Comparison of ENCODE assay signal across 9 mouse cellular contexts in genomic region chr16:32635314-32635713, GRCm38 (mm10). TPM values are rescaled to one million over a fixed set of nuclear protein-coding genes. Genes with fewer than 3 reads are reported as not detected.
DNase-seq lines count a peak whose midpoint lies in the region; ATAC-seq and TF ChIP-seq lines count a peak whose summit lies in the region.
"Had no signal": no experiment of that assay in that cellular context is flagged by ENCODE, and none has a peak within 500 bp of the region (broad histone marks: within the 10 kb centered on the region; RNA-seq: fewer than 3 reads in every experiment).

No protein-coding gene starts in this region.

- no peak overlapping the region for H3K4me3 ChIP-seq in embryonic facial prominence, embryonic 14.5 days (ENCODE audit: low read depth, low read length)
- H3K4me3 ChIP-seq in embryonic facial prominence, embryonic 10.5 days, result no peak overlapping the region
- H3K4me3 ChIP-seq in kidney, postnatal 0 days (replicated peaks; ENCODE audit: low read depth, low read length), result no peak overlapping the region
- H3K4me3 ChIP-seq in kidney, embryonic 14.5 days (ENCODE audit: low read length), result no peak overlapping the region
- no peak overlapping the region for H3K4me3 ChIP-seq in midbrain, postnatal 0 days (ENCODE audit: low read depth, low read length)
- H3K4me3 ChIP-seq in midbrain, embryonic 11.5 days (ENCODE audit: low read depth, low read length), result no peak overlapping the region
- H3K4me3 ChIP-seq in liver, postnatal 0 days (ENCODE audit: low read depth, low read length), result no peak overlapping the region

- H3K4me1 ChIP-seq in embryonic facial prominence, embryonic 14.5 days (ENCODE audit: control insufficient read depth, insufficient read depth, low read length), result no peaks in the 10 kb centered on the region
- peaks cover 5% of the 10 kb centered on the region for H3K4me1 ChIP-seq in embryonic facial prominence, embryonic 10.5 days
- no peaks in the 10 kb centered on the region for H3K4me1 ChIP-seq in kidney, postnatal 0 days (replicated peaks; ENCODE audit: insufficient read depth, low read length)
- no peaks in the 10 kb centered on the region for H3K4me1 ChIP-seq in kidney, embryonic 14.5 days (ENCODE audit: control insufficient read depth, insufficient read depth, low read length)
- no peaks in the 10 kb centered on the region for H3K4me1 ChIP-seq in midbrain, postnatal 0 days (ENCODE audit: insufficient read depth, low read length)
- 0 out of 2 replicates have a peak, but pooled peaks cover 3% of the 10 kb centered on the region for H3K4me1 ChIP-seq in midbrain, embryonic 11.5 days (ENCODE audit: control insufficient read depth, insufficient read depth, low read length)
- no peaks in the 10 kb centered on the region for H3K4me1 ChIP-seq in liver, postnatal 0 days (ENCODE audit: insufficient read depth)

- H3K9ac ChIP-seq in embryonic facial prominence, embryonic 14.5 days (ENCODE audit: low read depth, low read length), result no peak overlapping the region
- H3K9ac ChIP-seq in kidney, postnatal 0 days (ENCODE audit: low read depth, low read length), result no peak overlapping the region
- no peak overlapping the region for H3K9ac ChIP-seq in kidney, embryonic 14.5 days (ENCODE audit: low read depth, low read length)
- no peak overlapping the region for H3K9ac ChIP-seq in midbrain, postnatal 0 days (replicated peaks; ENCODE audit: low read length, poor library complexity, severe bottlenecking)
- no peak overlapping the region for H3K9ac ChIP-seq in midbrain, embryonic 11.5 days (ENCODE audit: low read length)
- H3K9ac ChIP-seq in liver, postnatal 0 days (replicated peaks), result no peak overlapping the region

- peak; percentile 59 for DNase-seq in embryonic facial prominence, embryonic 14.5 days (ENCODE audit: low spot score)
- DNase-seq in embryonic facial prominence, embryonic 10.5 days (ENCODE audit: low spot score), result no peak
- no peak for DNase-seq in kidney, postnatal 0 days (ENCODE audit: low spot score)
- DNase-seq in midbrain, postnatal 0 days (ENCODE audit: low spot score), result peak; percentile 49
- DNase-seq in midbrain, embryonic 11.5 days (ENCODE audit: low spot score, missing footprints), result no peak
- peak; percentile 33 for DNase-seq in liver, postnatal 0 days
- DNase-seq in gastrocnemius, postnatal 14 days, result no peak
- DNase-seq: B cell, adult 2 months had no signal

- no peaks in the 10 kb centered on the region for H3K9me3 ChIP-seq in embryonic facial prominence, embryonic 14.5 days (ENCODE audit: control insufficient read depth, low read length)
- H3K9me3 ChIP-seq in embryonic facial prominence, embryonic 10.5 days, result no peaks in the 10 kb centered on the region
- no peaks in the 10 kb centered on the region for H3K9me3 ChIP-seq in kidney, postnatal 0 days (replicated peaks; ENCODE audit: low read length)
- no peaks in the 10 kb centered on the region for H3K9me3 ChIP-seq in kidney, embryonic 14.5 days (ENCODE audit: control insufficient read depth, low read length)
- H3K9me3 ChIP-seq in midbrain, postnatal 0 days (ENCODE audit: low read length), result no peaks in the 10 kb centered on the region
- no peaks in the 10 kb centered on the region for H3K9me3 ChIP-seq in midbrain, embryonic 11.5 days (ENCODE audit: control insufficient read depth, low read length)
- no peaks in the 10 kb centered on the region for H3K9me3 ChIP-seq in liver, postnatal 0 days (ENCODE audit: low read length)

- peak; percentile 52 for TF ChIP-seq CTCF in kidney, postnatal 0 days (IDR thresholded peaks at IDR 0.05; ENCODE audit: low read depth)
- peak; percentile 47 for TF ChIP-seq CTCF in midbrain, postnatal 0 days (IDR thresholded peaks at IDR 0.05)
- TF ChIP-seq CTCF in liver, postnatal 0 days (IDR thresholded peaks at IDR 0.05; ENCODE audit: low read depth), result peak; percentile 59

- peak; percentile 55; the same call in 1 of the 2 replicates for ATAC-seq in embryonic facial prominence, embryonic 14.5 days (ENCODE audit: low read depth)
- ATAC-seq in kidney, postnatal 0 days (replicated peaks; ENCODE audit: low FRiP score, low read depth), result peak; percentile 49; the same call in 1 of the 2 replicates
- no peak for ATAC-seq in kidney, embryonic 14.5 days (ENCODE audit: low FRiP score, low TSS enrichment)
- peak; percentile 34; the same call in 1 of the 2 replicates for ATAC-seq in midbrain, postnatal 0 days (ENCODE audit: low FRiP score)
- no peak for ATAC-seq in midbrain, embryonic 11.5 days (ENCODE audit: low FRiP score)
- ATAC-seq in liver, postnatal 0 days, result 0 out of 2 replicates have a peak, but pooled peaks have one; percentile 12

- no peaks in the 10 kb centered on the region for H3K27me3 ChIP-seq in embryonic facial prominence, embryonic 14.5 days (replicated peaks; ENCODE audit: control insufficient read depth, insufficient read depth, low read length)
- H3K27me3 ChIP-seq in embryonic facial prominence, embryonic 10.5 days (replicated peaks; ENCODE audit: low read depth, poor library complexity, severe bottlenecking), result no peaks in the 10 kb centered on the region
- no peaks in the 10 kb centered on the region for H3K27me3 ChIP-seq in kidney, postnatal 0 days (ENCODE audit: insufficient read depth, low read length)
- H3K27me3 ChIP-seq in kidney, embryonic 14.5 days (ENCODE audit: control insufficient read depth, insufficient read depth, low read length), result no peaks in the 10 kb centered on the region
- H3K27me3 ChIP-seq in midbrain, postnatal 0 days (ENCODE audit: insufficient read depth, low read length), result no peaks in the 10 kb centered on the region
- H3K27me3 ChIP-seq in midbrain, embryonic 11.5 days (ENCODE audit: control insufficient read depth, insufficient read depth, low read length), result no peaks in the 10 kb centered on the region
- no peaks in the 10 kb centered on the region for H3K27me3 ChIP-seq in liver, postnatal 0 days (ENCODE audit: insufficient read depth, low read length)

- no peak overlapping the region for H3K27ac ChIP-seq in embryonic facial prominence, embryonic 14.5 days (replicated peaks; ENCODE audit: low read depth, low read length)
- no peak overlapping the region for H3K27ac ChIP-seq in embryonic facial prominence, embryonic 10.5 days (replicated peaks)
- H3K27ac ChIP-seq in kidney, postnatal 0 days, result no peak overlapping the region
- no peak overlapping the region for H3K27ac ChIP-seq in kidney, embryonic 14.5 days (ENCODE audit: low read depth, low read length)
- H3K27ac ChIP-seq in midbrain, postnatal 0 days (ENCODE audit: low read depth, low read length), result no peak overlapping the region
- H3K27ac ChIP-seq in midbrain, embryonic 11.5 days (ENCODE audit: low read depth, low read length), result no peak overlapping the region
- no peak overlapping the region for H3K27ac ChIP-seq in liver, postnatal 0 days (ENCODE audit: low read depth)

- TF ChIP-seq EP300 in liver, postnatal 0 days (IDR thresholded peaks at IDR 0.05; ENCODE audit: low read depth), result no peak

- intact Hi-C loops in gastrocnemius, postnatal 14 days (cut with DNase I; ENCODE audit: low total_unique reads), result loop anchor here (5.0 kb wide), 1 partner anchor 47 kb away; no protein-coding TSS in a partner anchor

- H3K36me3 ChIP-seq in embryonic facial prominence, embryonic 14.5 days (ENCODE audit: control insufficient read depth, insufficient read depth, low read length), result peaks cover 11% of the 10 kb centered on the region
- peaks cover 30% of the 10 kb centered on the region for H3K36me3 ChIP-seq in embryonic facial prominence, embryonic 10.5 days (replicated peaks)
- H3K36me3 ChIP-seq in kidney, postnatal 0 days (ENCODE audit: insufficient read depth, low read length), result peaks cover 4% of the 10 kb centered on the region; the same call in 1 of the 2 replicates
- H3K36me3 ChIP-seq in kidney, embryonic 14.5 days (ENCODE audit: control insufficient read depth, insufficient read depth, low read length), result peaks cover 23% of the 10 kb centered on the region; the same call in 1 of the 2 replicates
- peaks cover 12% of the 10 kb centered on the region; the same call in 1 of the 2 replicates for H3K36me3 ChIP-seq in midbrain, postnatal 0 days (ENCODE audit: insufficient read depth, low read length)
- peaks cover under 1% of the 10 kb centered on the region; the same call in 1 of the 2 replicates for H3K36me3 ChIP-seq in midbrain, embryonic 11.5 days (ENCODE audit: control insufficient read depth, insufficient read depth, low read length)
- H3K36me3 ChIP-seq in liver, postnatal 0 days (replicated peaks; ENCODE audit: insufficient read depth, low read length), result peaks cover 31% of the 10 kb centered on the region

- 81% methylated on average over 3 of the region's 3 CpGs for WGBS in embryonic facial prominence, embryonic 14.5 days
- WGBS in embryonic facial prominence, embryonic 10.5 days, result 81% methylated on average over 3 of the region's 3 CpGs
- WGBS in kidney, postnatal 0 days, result 78% methylated on average over 3 of the region's 3 CpGs
- WGBS in kidney, embryonic 14.5 days, result 85% methylated on average over 3 of the region's 3 CpGs
- WGBS in midbrain, postnatal 0 days, result 76% methylated on average over 3 of the region's 3 CpGs
- WGBS in midbrain, embryonic 11.5 days, result 74% methylated on average over 3 of the region's 3 CpGs
- 76% methylated on average over 3 of the region's 3 CpGs for WGBS in liver, postnatal 0 days (ENCODE audit: insufficient replicate concordance)

- H3K4me2 ChIP-seq in embryonic facial prominence, embryonic 14.5 days (ENCODE audit: low read depth, low read length), result no peak overlapping the region
- H3K4me2 ChIP-seq in kidney, postnatal 0 days (ENCODE audit: low read length), result no peak overlapping the region
- H3K4me2 ChIP-seq in kidney, embryonic 14.5 days (replicated peaks; ENCODE audit: low read depth, low read length), result no peak overlapping the region
- no peak overlapping the region for H3K4me2 ChIP-seq in midbrain, postnatal 0 days (ENCODE audit: low read depth, low read length, poor library complexity, severe bottlenecking)
- H3K4me2 ChIP-seq in midbrain, embryonic 11.5 days, result no peak overlapping the region
- no peak overlapping the region for H3K4me2 ChIP-seq in liver, postnatal 0 days (ENCODE audit: low read depth, low read length)

RNA-seq across cellular contexts. Expression of gene Tnk2, which starts 8.4 kb away (rescaled TPM):
- polyA plus RNA-seq in embryonic facial prominence, embryonic 14.5 days (2014; fragmentation: Nextera tagmentation; extraction: Ambion mirVana), result 14.6 and 14.8 TPM in 2 replicates
- polyA plus RNA-seq in embryonic facial prominence, embryonic 10.5 days (2016; fragmentation: Nextera tagmentation; extraction: Ambion mirVana), result 8.6 and 8.7 TPM in 2 replicates
- 8.4 and 8.5 TPM in 2 replicates for polyA plus RNA-seq in kidney, postnatal 0 days (2015; fragmentation: Nextera tagmentation; extraction: Ambion mirVana)
- polyA plus RNA-seq in kidney, embryonic 14.5 days (2014; fragmentation: Nextera tagmentation; extraction: Ambion mirVana), result 10.7 and 11.0 TPM in 2 replicates
- 69.1 and 81.7 TPM in 2 replicates for total RNA-seq in midbrain, postnatal 0 days (2014; rRNA removed)
- 15.7 and 16.5 TPM in 2 replicates for polyA plus RNA-seq in midbrain, postnatal 0 days (2015; fragmentation: Nextera tagmentation; extraction: Ambion mirVana)
- polyA plus RNA-seq in midbrain, embryonic 11.5 days (2014; fragmentation: Nextera tagmentation; extraction: Ambion mirVana), result 6.1 and 6.6 TPM in 2 replicates
- 2.9 and 3.5 TPM in 2 replicates for polyA plus RNA-seq in liver, postnatal 0 days (2015; fragmentation: Nextera tagmentation; extraction: Ambion mirVana)
- total RNA-seq in gastrocnemius, postnatal 14 days (2021), result 10 to 100 TPM; 34.6 to 42.8 TPM

RNA-seq across cellular contexts. Expression of gene Tfrc, which starts 26.6 kb away (rescaled TPM):
- polyA plus RNA-seq in embryonic facial prominence, embryonic 14.5 days (2014; fragmentation: Nextera tagmentation; extraction: Ambion mirVana), result 40.2 and 40.4 TPM in 2 replicates
- polyA plus RNA-seq in embryonic facial prominence, embryonic 10.5 days (2016; fragmentation: Nextera tagmentation; extraction: Ambion mirVana), result 50.0 and 61.5 TPM in 2 replicates
- polyA plus RNA-seq in kidney, postnatal 0 days (2015; fragmentation: Nextera tagmentation; extraction: Ambion mirVana), result 37.0 and 43.9 TPM in 2 replicates
- polyA plus RNA-seq in kidney, embryonic 14.5 days (2014; fragmentation: Nextera tagmentation; extraction: Ambion mirVana), result 38.1 and 62.0 TPM in 2 replicates
- 51.2 and 91.4 TPM in 2 replicates for total RNA-seq in midbrain, postnatal 0 days (2014; rRNA removed)
- 39.8 and 40.6 TPM in 2 replicates for polyA plus RNA-seq in midbrain, postnatal 0 days (2015; fragmentation: Nextera tagmentation; extraction: Ambion mirVana)
- 87.1 and 89.3 TPM in 2 replicates for polyA plus RNA-seq in midbrain, embryonic 11.5 days (2014; fragmentation: Nextera tagmentation; extraction: Ambion mirVana)
- 85.1 and 103 TPM in 2 replicates for polyA plus RNA-seq in liver, postnatal 0 days (2015; fragmentation: Nextera tagmentation; extraction: Ambion mirVana)
- 100 to 1,000 TPM; 285 to 408 TPM for total RNA-seq in gastrocnemius, postnatal 14 days (2021)

Comparison
In these comparisons a context has a peak if more than half of its experiments do, and no peak if none do; other contexts are left out.
1. ATAC-seq: peak in embryonic facial prominence, embryonic 14.5 days (single experiment), kidney, postnatal 0 days (single experiment), midbrain, postnatal 0 days (single experiment) and liver, postnatal 0 days (single experiment); none in kidney, embryonic 14.5 days (single experiment) and midbrain, embryonic 11.5 days (single experiment).
2. DNase-seq: peak in embryonic facial prominence, embryonic 14.5 days (single experiment), midbrain, postnatal 0 days (single experiment) and liver, postnatal 0 days (single experiment); none in embryonic facial prominence, embryonic 10.5 days (single experiment), kidney, postnatal 0 days (single experiment), midbrain, embryonic 11.5 days (single experiment) and gastrocnemius, postnatal 14 days (single experiment).
3. Peak in every context shown above with its lines, with median percentiles within 50 percentile points of each other: CTCF ChIP-seq.